Mouse (Mus musculus) adrenal gland (tissue): ENCODE measurements around the gene Fto.

Source experiments
- intact Hi-C: fragments of 180-260 bp; cut with DNase I; formaldehyde crosslinking; loops from one replicate; pipeline ENCODE4 v1.15.1; 2025

The Fto gene

GRCm38 (mm10) chr8:91383811-91384210 is 70.5 kb downstream of the Fto start:
- intact Hi-C loops = no loop called here

- intact Hi-C loops = no loop called here
Observed at GRCm38 (mm10) chr8:91384389-91384788, 71.1 kb downstream of the Fto start.

- intact Hi-C loops = no loop called here
Observed at GRCm38 (mm10) chr8:91385808-91386207, 72.5 kb downstream of the Fto start.

- intact Hi-C loops = no loop called here
Observed at GRCm38 (mm10) chr8:91390369-91391020, 77.2 kb downstream of the Fto start.

- intact Hi-C loops = no loop called here
Observed at GRCm38 (mm10) chr8:91392261-91392660, 78.9 kb downstream of the Fto start.

- intact Hi-C loops = no loop called here
Observed at GRCm38 (mm10) chr8:91395340-91396055, 82.2 kb downstream of the Fto start.

- intact Hi-C loops = no loop called here
Observed at GRCm38 (mm10) chr8:91398053-91398452, 84.7 kb downstream of the Fto start.

GRCm38 (mm10) chr8:91402980-91403975 is 90.0 kb downstream of the Fto start:
- intact Hi-C loops = no loop called here

GRCm38 (mm10) chr8:91404311-91404710 is 91.0 kb downstream of the Fto start:
- intact Hi-C loops = no loop called here

GRCm38 (mm10) chr8:91405099-91405498 is 91.8 kb downstream of the Fto start:
- intact Hi-C loops = no loop called here

GRCm38 (mm10) chr8:91406624-91407290 is 93.4 kb downstream of the Fto start:
- intact Hi-C loops = no loop called here

GRCm38 (mm10) chr8:91407880-91408279 is 94.6 kb downstream of the Fto start:
- intact Hi-C loops = no loop called here

GRCm38 (mm10) chr8:91410007-91410406 is 96.7 kb downstream of the Fto start:
- intact Hi-C loops = no loop called here

- intact Hi-C loops = no loop called here
Observed at GRCm38 (mm10) chr8:91424491-91425074, 111.3 kb downstream of the Fto start.

GRCm38 (mm10) chr8:91425251-91425866 is 112.0 kb downstream of the Fto start:
- intact Hi-C loops = no loop called here

- intact Hi-C loops = no loop called here
Observed at GRCm38 (mm10) chr8:91426496-91426895, 113.2 kb downstream of the Fto start.

- intact Hi-C loops = no loop called here
Observed at GRCm38 (mm10) chr8:91430333-91430940, 117.1 kb downstream of the Fto start.

- intact Hi-C loops = no loop called here
Observed at GRCm38 (mm10) chr8:91436036-91436435, 122.7 kb downstream of the Fto start.

GRCm38 (mm10) chr8:91443911-91444310 is 130.6 kb downstream of the Fto start:
- intact Hi-C loops = no loop called here
